Mouse (Mus musculus) cerebellum, postnatal 10 days (tissue): ENCODE data around the gene Fbxl13.
A peak's percentile ranks its signal among the peaks of the same experiment; 100 is the strongest.

Experiments used
- DNase-seq, 2 experiments: peaks; one replicate each; pipeline ENCODE4 v3.0.0; 2021; ENCODE audit warnings: mixed read lengths in 2 of 2

Fbxl13 gene

DNA sequence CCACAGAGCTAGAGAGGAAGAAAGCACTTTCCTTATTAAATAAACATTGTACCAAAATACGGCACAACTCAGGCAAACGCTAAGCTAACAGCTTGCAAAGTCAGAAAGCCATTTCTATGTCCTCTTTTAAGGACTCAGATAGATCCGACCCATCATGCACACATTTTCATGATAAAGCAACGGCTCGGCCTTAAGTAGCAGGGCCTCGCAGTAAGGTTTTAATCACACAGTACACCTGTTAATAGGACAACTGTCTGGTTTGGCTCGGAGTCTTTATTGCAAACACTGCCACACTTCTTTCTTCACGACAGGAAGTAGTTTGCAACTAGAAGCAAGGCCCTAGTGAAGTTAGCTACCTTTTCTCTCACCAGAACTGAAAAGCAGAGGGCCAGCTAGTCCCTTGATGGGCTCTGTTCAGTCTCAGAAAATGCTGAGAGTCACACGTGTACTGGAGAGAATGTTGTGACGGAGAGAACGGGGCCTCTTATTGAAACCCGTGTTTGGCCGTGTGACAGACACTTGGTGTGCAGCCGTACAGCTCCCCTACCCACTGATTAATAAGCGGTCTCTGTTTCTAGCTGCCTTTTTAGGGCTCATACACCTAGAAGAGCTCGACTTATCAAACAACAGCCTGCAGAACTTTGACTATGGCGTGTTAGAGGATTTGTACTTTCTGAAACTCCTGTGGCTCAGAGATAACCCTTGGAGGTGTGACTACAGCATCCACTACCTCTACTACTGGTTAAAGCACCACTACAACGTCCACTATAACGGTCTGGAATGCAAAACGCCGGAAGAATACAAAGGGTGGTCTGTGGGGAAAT lies 70.8 kb downstream of the Fbxl13 start:
- DNase-seq: no peak

- DNase-seq: no peak
Measured at GRCm38 (mm10) chr5:21572764-21573416, 72.5 kb downstream of the Fbxl13 start.

- no peak for DNase-seq
Measured at GRCm38 (mm10) chr5:21567784-21568183, 77.7 kb downstream of the Fbxl13 start.

DNA sequence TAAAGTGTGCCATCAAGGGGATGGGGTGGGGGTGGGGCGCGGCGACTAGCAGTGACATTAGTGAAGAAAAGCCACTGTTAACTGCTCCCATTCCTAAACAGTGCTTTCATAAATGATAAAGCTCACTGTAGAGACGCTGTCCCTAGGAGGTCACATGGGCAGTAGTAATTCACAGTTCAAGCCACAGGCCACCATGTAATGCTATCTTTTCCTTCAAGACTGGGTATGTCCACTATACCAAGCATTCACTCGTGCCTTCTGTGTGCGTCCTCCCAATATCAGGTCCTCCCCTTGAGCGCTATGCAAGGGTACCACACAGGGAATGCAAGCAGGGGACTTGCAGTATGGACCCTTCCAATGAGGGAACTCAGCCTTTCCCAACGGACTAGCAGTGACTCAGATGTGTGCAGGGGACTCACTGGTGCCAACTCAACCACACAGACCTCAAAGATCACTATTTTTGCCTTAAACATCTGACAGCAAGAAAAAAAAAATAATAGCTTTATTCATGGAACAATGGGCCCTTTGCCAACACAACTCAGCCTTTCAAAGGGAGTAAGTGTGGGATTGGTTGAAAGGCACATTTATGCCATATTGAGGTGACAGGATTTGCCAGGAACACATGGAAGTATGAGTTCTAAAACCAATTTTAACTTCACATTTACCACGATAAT lies 79.9 kb downstream of the Fbxl13 start:
- DNase-seq: no peak

DNA sequence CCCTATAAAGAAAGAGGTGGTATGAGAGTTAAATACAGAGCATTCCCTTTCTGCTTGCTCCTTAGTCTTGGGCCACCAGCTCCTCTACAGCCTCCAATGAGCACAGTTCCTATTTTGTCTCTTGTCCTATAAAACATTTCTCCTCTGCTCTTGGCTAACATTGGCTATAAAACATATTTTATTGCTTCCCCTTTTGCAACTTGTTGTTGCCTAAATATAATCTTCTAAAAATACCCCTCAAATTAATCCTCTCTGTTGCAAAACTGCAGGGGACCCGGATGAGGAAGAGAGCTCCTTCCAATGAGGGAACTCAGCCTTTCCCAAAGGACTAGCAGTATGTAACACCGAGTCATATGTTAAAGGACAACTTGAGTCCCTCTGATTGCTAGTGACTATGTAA lies 81.5 kb downstream of the Fbxl13 start:
- DNase-seq: no peak

GRCm38 (mm10) chr5:21556502-21556901 lies 88.9 kb downstream of the Fbxl13 start:
- DNase-seq: no peak

DNA sequence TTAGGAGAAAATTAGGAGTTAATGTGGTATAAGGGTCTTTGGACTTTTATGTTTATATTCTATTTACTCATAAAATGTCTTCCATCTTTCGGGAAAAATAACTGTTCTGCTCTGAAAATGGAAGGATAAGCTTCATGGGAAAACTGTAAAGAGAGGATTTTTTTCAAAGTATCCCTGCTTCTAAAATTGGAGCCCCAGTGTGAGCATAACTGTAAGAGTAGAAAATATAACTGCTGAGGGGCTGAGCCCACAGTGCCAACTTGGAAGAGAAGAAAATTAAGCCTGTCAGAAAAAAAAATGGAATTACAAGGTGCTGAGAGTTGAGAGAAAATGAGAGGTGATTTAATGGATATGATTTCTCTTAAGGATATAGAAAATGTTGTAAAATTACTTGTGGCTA lies 90.7 kb downstream of the Fbxl13 start:
- DNase-seq: no peak

DNA sequence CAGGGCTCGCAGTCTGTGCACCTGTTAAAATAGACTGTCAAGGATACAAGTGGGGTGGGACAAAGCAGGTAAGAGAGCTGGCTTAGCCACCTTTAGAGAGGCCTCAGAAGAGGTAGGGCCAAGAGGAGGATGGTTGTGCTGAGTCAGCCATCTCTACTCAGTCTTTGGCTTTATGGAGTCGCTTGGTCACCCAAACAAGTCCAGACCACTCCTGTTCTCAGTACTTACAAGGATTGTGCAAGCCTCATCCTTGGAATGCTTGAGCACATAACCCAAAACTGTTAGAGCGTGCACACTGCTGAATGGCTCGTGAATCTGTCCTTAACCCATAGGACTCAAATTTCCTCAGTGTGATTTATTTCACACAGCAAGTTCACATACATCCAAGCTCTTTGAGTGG lies 91.7 kb downstream of the Fbxl13 start:
- no peak for DNase-seq

DNA sequence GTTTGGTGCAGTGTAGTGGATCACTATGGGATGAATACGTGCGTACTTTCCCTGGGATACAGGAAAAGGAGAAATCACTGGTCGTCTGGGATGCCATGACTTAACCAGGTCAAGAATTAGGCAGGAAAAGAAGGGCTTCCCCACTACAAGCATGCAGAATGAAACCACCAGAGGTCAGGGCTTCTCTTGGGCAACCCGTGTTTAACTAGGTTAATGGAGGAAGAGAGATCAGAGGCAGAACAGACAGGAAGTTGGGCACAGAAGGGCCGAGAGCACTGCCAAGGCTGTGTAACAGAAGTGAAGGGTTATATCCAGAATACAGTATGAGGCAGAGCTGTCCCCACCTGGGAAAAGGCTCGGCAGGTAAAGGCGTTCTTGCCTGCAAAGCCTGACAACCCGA lies 98.4 kb downstream of the Fbxl13 start:
- no peak for DNase-seq

GRCm38 (mm10) chr5:21545786-21546185 lies 99.6 kb downstream of the Fbxl13 start:
- peak; percentile 79 to 85 for DNase-seq

DNA sequence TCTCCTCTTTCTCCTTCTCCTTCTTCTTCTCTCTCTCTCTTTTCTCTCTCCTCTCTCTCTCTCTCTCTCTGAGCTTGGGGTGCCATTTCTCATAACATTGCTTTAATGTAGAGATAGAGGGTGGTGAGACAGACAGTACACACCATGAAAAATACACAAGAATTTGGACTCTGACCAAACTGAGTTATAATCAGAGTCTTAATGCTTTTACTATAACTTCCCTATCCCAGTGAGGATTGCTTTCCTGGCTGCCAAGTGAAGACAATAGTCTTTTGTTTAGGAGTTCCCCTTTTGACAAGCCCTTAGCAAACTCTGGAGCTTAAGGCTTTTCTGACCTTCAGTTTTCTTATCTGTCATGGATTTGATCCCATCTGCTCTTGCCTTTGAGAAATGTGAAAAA lies 100.2 kb downstream of the Fbxl13 start:
- DNase-seq: no peak

GRCm38 (mm10) chr5:21544821-21545220 lies 100.6 kb downstream of the Fbxl13 start:
- DNase-seq: no peak

- DNase-seq: no peak
Measured at GRCm38 (mm10) chr5:21543409-21544201, 101.8 kb downstream of the Fbxl13 start, which contains the start of gene Lrrc17. Gene Lrrc17, plus strand, starts transcription at chr5:21543559.

GRCm38 (mm10) chr5:21542226-21542625 lies 103.2 kb downstream of the Fbxl13 start:
- DNase-seq: no peak

DNA sequence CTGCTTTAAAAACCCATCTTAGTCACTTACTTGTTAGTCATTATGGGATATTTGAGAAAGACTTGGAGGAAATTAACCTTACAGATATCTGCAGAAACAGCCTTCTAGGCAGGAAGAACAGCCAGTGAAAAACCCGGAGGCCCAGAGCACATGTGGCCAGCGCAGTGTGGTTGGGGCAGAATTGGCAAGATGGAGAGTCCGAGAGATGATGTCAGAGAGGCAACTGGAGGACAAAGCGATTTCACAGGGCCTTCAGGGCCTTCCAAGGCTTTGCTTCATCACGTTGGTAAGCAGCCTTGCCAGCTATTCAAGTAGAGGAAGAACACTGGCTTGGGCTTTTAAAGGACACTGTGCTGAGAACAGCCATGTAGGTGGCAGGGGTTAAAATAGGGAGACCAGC lies 112.5 kb downstream of the Fbxl13 start:
- DNase-seq: no peak

DNA sequence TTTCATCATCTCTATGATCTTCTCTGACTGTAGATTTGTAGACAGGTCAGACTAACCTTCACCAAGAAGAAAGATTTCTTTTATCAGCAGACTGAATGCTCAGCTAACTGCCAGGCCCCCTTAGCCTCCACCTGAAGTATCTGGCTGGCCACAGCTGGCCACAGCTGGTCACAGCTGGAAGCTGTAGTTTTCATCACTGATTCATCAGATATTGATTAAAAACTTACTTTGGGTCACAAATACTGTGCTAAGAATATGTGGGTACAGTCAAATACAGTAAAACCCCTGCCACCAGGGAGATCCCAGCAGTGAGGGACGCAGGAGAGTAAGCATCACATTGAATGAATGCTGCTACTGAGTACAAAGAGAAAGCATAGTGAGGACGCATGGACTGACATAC lies 113.3 kb downstream of the Fbxl13 start:
- DNase-seq: no peak

GRCm38 (mm10) chr5:21529110-21529720 lies 116.2 kb downstream of the Fbxl13 start:
- DNase-seq: no peak

DNA sequence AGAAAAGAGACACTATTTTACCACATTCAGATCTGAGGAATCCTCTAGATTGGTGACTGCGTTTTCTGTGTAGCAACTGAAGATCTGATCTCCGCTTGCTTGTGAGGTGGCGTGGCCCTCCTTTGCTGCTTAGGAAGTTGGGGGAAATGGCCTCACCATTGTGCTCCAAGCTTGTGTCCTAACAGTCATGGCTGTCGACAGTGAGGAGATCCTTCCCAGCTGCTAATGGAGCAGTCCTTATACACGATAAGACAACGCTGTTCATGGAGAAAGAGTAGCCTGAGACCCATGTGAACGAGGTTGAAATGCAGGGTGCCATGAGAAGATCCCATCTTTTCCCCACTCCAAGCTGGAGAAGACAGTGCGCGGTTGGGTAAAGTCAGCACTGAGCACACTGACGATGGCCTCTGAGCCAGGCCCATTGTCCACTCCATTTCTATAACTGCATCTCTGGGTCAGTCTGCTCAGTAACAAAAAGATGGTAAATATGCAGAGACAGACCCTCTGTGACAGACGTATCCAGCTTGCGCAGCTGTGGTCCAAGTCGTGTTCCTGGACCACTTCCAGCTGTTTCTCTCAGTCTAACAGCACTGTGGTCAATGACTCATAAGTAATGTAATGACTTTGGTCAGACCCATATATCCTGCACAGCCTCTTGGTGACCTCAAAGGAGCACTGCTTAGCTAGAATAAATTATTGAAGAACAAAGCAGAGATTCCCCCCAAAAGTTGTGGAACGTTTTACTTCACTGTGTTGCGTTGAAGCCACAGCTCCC lies 117.2 kb downstream of the Fbxl13 start:
- peak; percentile 33 to 34 for DNase-seq

GRCm38 (mm10) chr5:21527488-21527911 lies 117.9 kb downstream of the Fbxl13 start:
- no peak for DNase-seq

- no peak for DNase-seq
Measured at GRCm38 (mm10) chr5:21526835-21527485, 118.5 kb downstream of the Fbxl13 start.

- no peak for DNase-seq
Measured at GRCm38 (mm10) chr5:21519166-21519565, 126.3 kb downstream of the Fbxl13 start.
